Mouse (Mus musculus): ENCODE measurements around the gene Rhbdl1.

- TF ChIP-seq POLR2A (IDR thresholded peaks at IDR 0.05; ENCODE audit: extremely low read depth, insufficient read depth, low read length) (no peak), CTCF (IDR thresholded peaks at IDR 0.05; ENCODE audit: extremely low read depth, insufficient read depth, low read length) (no peak)
These were observed 559 bp downstream of the Rhbdl1 start for GRCm38 (mm10) chr17:25836397-25837075.

Data from cortical plate, adult 2 months (tissue).